Comparison of ENCODE assay signal across 21 mouse cellular contexts in genomic region chr3:14989635-14990034, GRCm38 (mm10).
DNase-seq lines count a peak whose midpoint lies in the region; ATAC-seq and TF ChIP-seq lines count a peak whose summit lies in the region.
"Had no signal": no experiment of that assay in that cellular context is flagged by ENCODE, and none has a peak within 500 bp of the region (broad histone marks: within the 10 kb centered on the region; RNA-seq: fewer than 3 reads in every experiment).

No protein-coding gene starts in this region.

- no peaks in the 10 kb centered on the region for H3K36me3 ChIP-seq in thymus, adult 2 months (ENCODE audit: control insufficient read depth, insufficient read depth, low read length)
- H3K36me3 ChIP-seq in splenic B cell, adult 2 months (ENCODE audit: control insufficient read depth, insufficient read depth, low read length, poor library complexity, severe bottlenecking) = no peaks in the 10 kb centered on the region
- no peaks in the 10 kb centered on the region for H3K36me3 ChIP-seq in intestine, postnatal 0 days (ENCODE audit: control insufficient read depth, insufficient read depth)
- H3K36me3 ChIP-seq: embryonic facial prominence, embryonic 12.5 days; forebrain, embryonic 15.5 days; heart, embryonic 15.5 days had no signal

- no peak for ATAC-seq in intestine, postnatal 0 days
- ATAC-seq: CD4-positive, CD25-positive, alpha-beta regulatory T cell, adult 4 months; forebrain, embryonic 15.5 days; hindbrain, embryonic 16.5 days had no signal

- 0 out of 2 replicates have a peak, but pooled peaks cover 2% of the 10 kb centered on the region for H3K4me1 ChIP-seq in thymus, adult 2 months (replicated peaks; ENCODE audit: control insufficient read depth, insufficient read depth, low read length)
- H3K4me1 ChIP-seq in cortical plate, adult 2 months (ENCODE audit: control insufficient read depth, insufficient read depth, low read length) = no peaks in the 10 kb centered on the region
- no peaks in the 10 kb centered on the region for H3K4me1 ChIP-seq in intestine, postnatal 0 days (replicated peaks; ENCODE audit: control insufficient read depth, insufficient read depth, low read length)
- H3K4me1 ChIP-seq: embryonic facial prominence, embryonic 12.5 days; forebrain, embryonic 15.5 days; heart, embryonic 15.5 days had no signal

- no peak overlapping the region for H3K4me2 ChIP-seq in intestine, postnatal 0 days (replicated peaks; ENCODE audit: low read depth)
- H3K4me2 ChIP-seq: embryonic facial prominence, embryonic 12.5 days; forebrain, embryonic 15.5 days; heart, embryonic 11.5 days; heart, embryonic 15.5 days had no signal

- no peak for TF ChIP-seq CTCF in thymus, adult 2 months (IDR thresholded peaks at IDR 0.05; ENCODE audit: borderline replicate concordance, control insufficient read depth, extremely low read depth, insufficient read depth, low read length, poor library complexity)
- TF ChIP-seq CTCF in cortical plate, adult 2 months (IDR thresholded peaks at IDR 0.05; ENCODE audit: extremely low read depth, insufficient read depth, low read length) = no peak
- no peak for TF ChIP-seq CTCF in intestine, postnatal 0 days (IDR thresholded peaks at IDR 0.05; ENCODE audit: low read depth)

- H3K4me3 ChIP-seq in thymus, adult 2 months (ENCODE audit: control insufficient read depth, insufficient read depth, low read length) = no peak overlapping the region
- H3K4me3 ChIP-seq in cortical plate, adult 2 months (ENCODE audit: insufficient read depth, low read length) = no peak overlapping the region
- H3K4me3 ChIP-seq in intestine, postnatal 0 days (ENCODE audit: low read depth, low read length) = no peak overlapping the region
- H3K4me3 ChIP-seq: embryonic facial prominence, embryonic 12.5 days; forebrain, embryonic 15.5 days; heart, adult 2 months; heart, embryonic 15.5 days had no signal

- no peak overlapping the region for H3K9ac ChIP-seq in intestine, postnatal 0 days (ENCODE audit: low read depth, low read length)
- H3K9ac ChIP-seq: embryonic facial prominence, embryonic 12.5 days; forebrain, embryonic 15.5 days; heart, embryonic 15.5 days had no signal

- H3K9me3 ChIP-seq in intestine, postnatal 0 days (ENCODE audit: control insufficient read depth) = no peaks in the 10 kb centered on the region
- H3K9me3 ChIP-seq: embryonic facial prominence, embryonic 12.5 days; forebrain, embryonic 15.5 days; heart, embryonic 15.5 days had no signal

- no peaks in the 10 kb centered on the region for H3K27me3 ChIP-seq in thymus, adult 2 months (ENCODE audit: control insufficient read depth, insufficient read depth, low read length)
- no peaks in the 10 kb centered on the region for H3K27me3 ChIP-seq in splenic B cell, adult 2 months (ENCODE audit: control insufficient read depth, insufficient read depth, low read length, poor library complexity, severe bottlenecking)
- H3K27me3 ChIP-seq in intestine, postnatal 0 days (replicated peaks; ENCODE audit: control insufficient read depth, insufficient read depth, low read length) = no peaks in the 10 kb centered on the region
- H3K27me3 ChIP-seq: embryonic facial prominence, embryonic 12.5 days; forebrain, embryonic 15.5 days; heart, embryonic 15.5 days had no signal

- DNase-seq in kidney, postnatal 14 days = peak; percentile 6
- no peak for DNase-seq in kidney, postnatal 4 days
- DNase-seq in thymus, adult 2 months = peak; percentile 3
- DNase-seq in thymus, postnatal 14 days = no peak
- peak; percentile 30 for DNase-seq in splenic B cell, adult 2 months (ENCODE audit: low read depth, low spot score)
- DNase-seq in cerebellum, postnatal 10 days = no peak
- DNase-seq: adrenal gland, postnatal 10 days; B cell, adult 2 months; cerebellum, adult 11 months; cerebellum, adult 9-10 months; gastrocnemius, postnatal 10 days; heart, adult 2 months; heart, postnatal 14 days had no signal

- no peak overlapping the region for H3K27ac ChIP-seq in thymus, adult 2 months (ENCODE audit: control insufficient read depth, insufficient read depth, low read length)
- peak overlapping the region; percentile 77 for H3K27ac ChIP-seq in cortical plate, adult 2 months (ENCODE audit: insufficient read depth, low read length)
- H3K27ac ChIP-seq in intestine, postnatal 0 days (ENCODE audit: low read depth, low read length) = no peak overlapping the region
- H3K27ac ChIP-seq: embryonic facial prominence, embryonic 12.5 days; forebrain, embryonic 15.5 days; heart, adult 2 months; heart, embryonic 15.5 days had no signal

- no peak for TF ChIP-seq POLR2A in thymus, adult 2 months (IDR thresholded peaks at IDR 0.05; ENCODE audit: control insufficient read depth, extremely low read depth, insufficient read depth, low read length, poor library complexity)
- no peak for TF ChIP-seq POLR2A in cortical plate, adult 2 months (IDR thresholded peaks at IDR 0.05; ENCODE audit: extremely low read depth, insufficient read depth, low read length)

- 3% methylated on average over 3 of the region's 3 CpGs for WGBS in thymus, adult 2 months
- WGBS in intestine, postnatal 0 days = 66% methylated on average over 3 of the region's 3 CpGs

Comparison
In these comparisons a context has a peak if more than half of its experiments do, and no peak if none do; other contexts are left out.
1. DNase-seq: peak in kidney, postnatal 14 days (single experiment), thymus, adult 2 months (single experiment) and splenic B cell, adult 2 months (single experiment); none in kidney, postnatal 4 days (0 of 2), thymus, postnatal 14 days (single experiment) and cerebellum, postnatal 10 days (0 of 2).